Mouse (Mus musculus): ENCODE results near the gene Stard13. TPM values are rescaled to one million over a fixed set of nuclear protein-coding genes. Genes with fewer than 3 reads are reported as not detected.

Stard13 gene
- polyA plus RNA-seq, 1 experiment = 7.1 TPM

- Histone ChIP-seq H3K9ac (ENCODE audit: low read depth, poor library complexity, severe bottlenecking) (no peak overlapping the region), H3K4me1 (ENCODE audit: control insufficient read depth, insufficient read depth, low read length) (no peaks in the 10 kb centered on the region), H3K36me3 (ENCODE audit: control insufficient read depth, insufficient read depth, low read length, poor library complexity, severe bottlenecking) (no peaks in the 10 kb centered on the region), H3K4me3 (ENCODE audit: low read depth, low read length) (no peak overlapping the region), H3K27ac (ENCODE audit: insufficient read depth, low read length) (no peak overlapping the region), H3K27me3 (ENCODE audit: control insufficient read depth, insufficient read depth, low read length, poor library complexity, severe bottlenecking) (no peaks in the 10 kb centered on the region), H3K9me3 (replicated peaks; ENCODE audit: control insufficient read depth, insufficient read depth, low read length, poor library complexity, severe bottlenecking) (no peaks in the 10 kb centered on the region)
- no peak for TF ChIP-seq CTCF (IDR thresholded peaks at IDR 0.05; ENCODE audit: low read depth, low read length)
- no peak for TF ChIP-seq POLR2A (IDR thresholded peaks at IDR 0.05; ENCODE audit: insufficient read depth, low read length)
- no peak for TF ChIP-seq EP300 (IDR thresholded peaks at IDR 0.05; ENCODE audit: insufficient read depth, low read depth, low read length)
These were observed 162.2 kb downstream of the Stard13 start for GRCm38 (mm10) chr5:151071430-151071829.

- Histone ChIP-seq H3K36me3 (ENCODE audit: control insufficient read depth, insufficient read depth, low read length, poor library complexity, severe bottlenecking) (no peaks in the 10 kb centered on the region), H3K9me3 (replicated peaks; ENCODE audit: control insufficient read depth, insufficient read depth, low read length, poor library complexity, severe bottlenecking) (no peaks in the 10 kb centered on the region), H3K27ac (ENCODE audit: insufficient read depth, low read length) (no peak overlapping the region), H3K4me1 (ENCODE audit: control insufficient read depth, insufficient read depth, low read length) (no peaks in the 10 kb centered on the region), H3K4me3 (ENCODE audit: low read depth, low read length) (no peak overlapping the region), H3K9ac (ENCODE audit: low read depth, poor library complexity, severe bottlenecking) (no peak overlapping the region), H3K27me3 (ENCODE audit: control insufficient read depth, insufficient read depth, low read length, poor library complexity, severe bottlenecking) (no peaks in the 10 kb centered on the region)
- TF ChIP-seq EP300 (IDR thresholded peaks at IDR 0.05; ENCODE audit: insufficient read depth, low read depth, low read length) (no peak), CTCF (IDR thresholded peaks at IDR 0.05; ENCODE audit: low read depth, low read length) (no peak), POLR2A (IDR thresholded peaks at IDR 0.05; ENCODE audit: insufficient read depth, low read length) (no peak)
These were observed 162.7 kb downstream of the Stard13 start for GRCm38 (mm10) chr5:151070896-151071295.

DNA sequence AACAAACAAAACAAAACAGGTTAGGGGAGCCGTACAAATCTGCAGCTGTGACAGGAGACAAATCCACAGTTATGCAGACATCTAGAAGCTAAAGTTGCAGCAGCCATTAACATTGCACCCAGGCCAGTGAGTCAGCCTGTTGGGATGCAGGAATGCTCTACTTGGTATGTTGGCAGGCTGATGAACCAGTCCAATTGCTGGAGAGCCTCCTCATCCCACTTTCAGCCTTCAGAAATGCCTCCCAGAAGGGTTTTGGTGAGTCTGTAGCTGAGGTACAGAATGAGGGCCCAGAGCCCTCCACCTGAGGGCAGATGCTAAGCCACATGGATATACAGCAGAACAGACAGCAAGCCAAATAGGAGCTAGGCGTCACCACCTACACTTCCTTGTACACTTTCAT lies 164.1 kb downstream of the Stard13 start:
- H3K36me3 ChIP-seq (ENCODE audit: control insufficient read depth, insufficient read depth, low read length, poor library complexity, severe bottlenecking) = no peaks in the 10 kb centered on the region
- TF ChIP-seq EP300 (IDR thresholded peaks at IDR 0.05; ENCODE audit: insufficient read depth, low read depth, low read length) (no peak), CTCF (IDR thresholded peaks at IDR 0.05; ENCODE audit: low read depth, low read length) (no peak)
- H3K9ac ChIP-seq (ENCODE audit: low read depth, poor library complexity, severe bottlenecking) = no peak overlapping the region
- H3K27ac ChIP-seq (ENCODE audit: insufficient read depth, low read length) = no peak overlapping the region
- no peaks in the 10 kb centered on the region for H3K9me3 ChIP-seq (replicated peaks; ENCODE audit: control insufficient read depth, insufficient read depth, low read length, poor library complexity, severe bottlenecking)
- H3K4me1 ChIP-seq (ENCODE audit: control insufficient read depth, insufficient read depth, low read length) = no peaks in the 10 kb centered on the region
- no peaks in the 10 kb centered on the region for H3K27me3 ChIP-seq (ENCODE audit: control insufficient read depth, insufficient read depth, low read length, poor library complexity, severe bottlenecking)
- no peak overlapping the region for H3K4me3 ChIP-seq (ENCODE audit: low read depth, low read length)

- no peak overlapping the region for H3K9ac ChIP-seq (ENCODE audit: low read depth, poor library complexity, severe bottlenecking)
- TF ChIP-seq CTCF (IDR thresholded peaks at IDR 0.05; ENCODE audit: low read depth, low read length) = no peak
- TF ChIP-seq POLR2A (IDR thresholded peaks at IDR 0.05; ENCODE audit: insufficient read depth, low read length) = no peak
- no peak for TF ChIP-seq EP300 (IDR thresholded peaks at IDR 0.05; ENCODE audit: insufficient read depth, low read depth, low read length)
- no peaks in the 10 kb centered on the region for H3K36me3 ChIP-seq (ENCODE audit: control insufficient read depth, insufficient read depth, low read length, poor library complexity, severe bottlenecking)
- H3K27ac ChIP-seq (ENCODE audit: insufficient read depth, low read length) = no peak overlapping the region
- H3K4me1 ChIP-seq (ENCODE audit: control insufficient read depth, insufficient read depth, low read length) = no peaks in the 10 kb centered on the region
- H3K4me3 ChIP-seq (ENCODE audit: low read depth, low read length) = no peak overlapping the region
- no peaks in the 10 kb centered on the region for H3K27me3 ChIP-seq (ENCODE audit: control insufficient read depth, insufficient read depth, low read length, poor library complexity, severe bottlenecking)
- 0 out of 2 replicates have a peak, but pooled peaks cover 3% of the 10 kb centered on the region for H3K9me3 ChIP-seq (replicated peaks; ENCODE audit: control insufficient read depth, insufficient read depth, low read length, poor library complexity, severe bottlenecking)
These were observed 167.6 kb downstream of the Stard13 start for GRCm38 (mm10) chr5:151066016-151066415.

DNA sequence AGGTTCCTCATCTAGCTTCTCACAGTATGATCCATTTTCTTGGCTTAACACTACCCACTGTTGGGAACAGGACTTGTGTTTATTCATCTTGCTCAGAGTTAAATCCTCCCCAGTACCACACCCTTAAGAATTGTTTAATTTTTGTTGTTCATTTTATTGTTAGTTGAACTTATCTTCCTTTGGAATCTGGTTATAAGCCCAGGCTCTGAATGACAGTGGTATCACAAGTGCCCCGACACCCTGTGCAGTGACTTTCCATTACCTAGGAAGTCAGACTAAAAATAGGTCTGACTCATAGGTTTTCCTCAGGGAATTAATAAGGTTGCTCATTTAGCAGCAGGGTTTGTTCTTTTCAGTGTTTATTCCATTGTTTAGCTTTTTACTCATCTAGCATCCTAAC lies 168.4 kb downstream of the Stard13 start:
- TF ChIP-seq EP300 (IDR thresholded peaks at IDR 0.05; ENCODE audit: insufficient read depth, low read depth, low read length) (no peak), POLR2A (IDR thresholded peaks at IDR 0.05; ENCODE audit: insufficient read depth, low read length) (no peak), CTCF (IDR thresholded peaks at IDR 0.05; ENCODE audit: low read depth, low read length) (no peak)
- H3K27me3 ChIP-seq (ENCODE audit: control insufficient read depth, insufficient read depth, low read length, poor library complexity, severe bottlenecking) = no peaks in the 10 kb centered on the region
- H3K4me3 ChIP-seq (ENCODE audit: low read depth, low read length) = no peak overlapping the region

DNA sequence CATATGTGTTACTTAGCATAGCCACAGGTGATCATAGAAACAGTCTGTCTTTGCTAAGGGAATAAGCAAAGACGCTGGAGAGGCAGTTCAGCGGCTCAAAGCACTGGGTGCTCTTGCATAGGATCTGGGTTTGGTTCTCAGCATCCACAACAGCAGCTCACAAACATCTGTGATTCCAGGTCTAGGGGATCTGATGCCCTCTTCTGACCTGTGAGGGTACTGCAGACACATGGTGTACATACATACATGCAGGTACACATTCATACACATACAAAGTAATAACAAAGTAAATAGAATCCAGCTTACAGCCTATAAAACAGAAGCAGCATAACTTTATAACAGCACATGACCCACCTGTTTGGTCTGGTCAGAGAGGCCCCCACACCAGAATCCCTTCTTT lies 171.7 kb downstream of the Stard13 start:
- Histone ChIP-seq H3K4me1 (ENCODE audit: control insufficient read depth, insufficient read depth, low read length) (no peaks in the 10 kb centered on the region), H3K27ac (ENCODE audit: insufficient read depth, low read length) (no peak overlapping the region)

More for the DNA sequence above, 168.4 kb downstream of the Stard13 start:
- no peaks in the 10 kb centered on the region for H3K36me3 ChIP-seq (ENCODE audit: control insufficient read depth, insufficient read depth, low read length, poor library complexity, severe bottlenecking)
- H3K9ac ChIP-seq (ENCODE audit: low read depth, poor library complexity, severe bottlenecking) = no peak overlapping the region
- H3K4me1 ChIP-seq (ENCODE audit: control insufficient read depth, insufficient read depth, low read length) = no peaks in the 10 kb centered on the region
- H3K27ac ChIP-seq (ENCODE audit: insufficient read depth, low read length) = no peak overlapping the region
- H3K9me3 ChIP-seq (replicated peaks; ENCODE audit: control insufficient read depth, insufficient read depth, low read length, poor library complexity, severe bottlenecking) = 0 out of 2 replicates have a peak, but pooled peaks cover 3% of the 10 kb centered on the region

More for the DNA sequence above, 171.7 kb downstream of the Stard13 start:
- TF ChIP-seq CTCF (IDR thresholded peaks at IDR 0.05; ENCODE audit: low read depth, low read length) = no peak
- no peak for TF ChIP-seq EP300 (IDR thresholded peaks at IDR 0.05; ENCODE audit: insufficient read depth, low read depth, low read length)
- TF ChIP-seq POLR2A (IDR thresholded peaks at IDR 0.05; ENCODE audit: insufficient read depth, low read length) = no peak
- Histone ChIP-seq H3K4me3 (ENCODE audit: low read depth, low read length) (no peak overlapping the region), H3K27me3 (ENCODE audit: control insufficient read depth, insufficient read depth, low read length, poor library complexity, severe bottlenecking) (no peaks in the 10 kb centered on the region), H3K9ac (ENCODE audit: low read depth, poor library complexity, severe bottlenecking) (no peak overlapping the region), H3K9me3 (replicated peaks; ENCODE audit: control insufficient read depth, insufficient read depth, low read length, poor library complexity, severe bottlenecking) (0 out of 2 replicates have a peak, but pooled peaks cover 3% of the 10 kb centered on the region), H3K36me3 (ENCODE audit: control insufficient read depth, insufficient read depth, low read length, poor library complexity, severe bottlenecking) (no peaks in the 10 kb centered on the region)
